Mouse (Mus musculus) left cerebral cortex, postnatal 4 days (tissue): ENCODE results near the gene Srrd. TPM values are rescaled to one million over a fixed set of nuclear protein-coding genes. Genes with fewer than 3 reads are reported as not detected.

Experiments used
- DNase-seq: peaks from one replicate; pipeline ENCODE4 v3.0.0-alpha.2; 2022
- intact Hi-C: fragments of 180-260 bp; cut with DNase I; formaldehyde crosslinking; loops from one replicate; pipeline ENCODE4 v1.15.1; 2025
- total RNA-seq, 2 experiments: library from RNA; stranded (reverse); gene quantifications; 2 replicates each; pipeline ENCODE4 v1.2.3; 2021

Gene Srrd
- total RNA-seq: 10 to 100 TPM; 30.7 to 34.4 TPM

DNA sequence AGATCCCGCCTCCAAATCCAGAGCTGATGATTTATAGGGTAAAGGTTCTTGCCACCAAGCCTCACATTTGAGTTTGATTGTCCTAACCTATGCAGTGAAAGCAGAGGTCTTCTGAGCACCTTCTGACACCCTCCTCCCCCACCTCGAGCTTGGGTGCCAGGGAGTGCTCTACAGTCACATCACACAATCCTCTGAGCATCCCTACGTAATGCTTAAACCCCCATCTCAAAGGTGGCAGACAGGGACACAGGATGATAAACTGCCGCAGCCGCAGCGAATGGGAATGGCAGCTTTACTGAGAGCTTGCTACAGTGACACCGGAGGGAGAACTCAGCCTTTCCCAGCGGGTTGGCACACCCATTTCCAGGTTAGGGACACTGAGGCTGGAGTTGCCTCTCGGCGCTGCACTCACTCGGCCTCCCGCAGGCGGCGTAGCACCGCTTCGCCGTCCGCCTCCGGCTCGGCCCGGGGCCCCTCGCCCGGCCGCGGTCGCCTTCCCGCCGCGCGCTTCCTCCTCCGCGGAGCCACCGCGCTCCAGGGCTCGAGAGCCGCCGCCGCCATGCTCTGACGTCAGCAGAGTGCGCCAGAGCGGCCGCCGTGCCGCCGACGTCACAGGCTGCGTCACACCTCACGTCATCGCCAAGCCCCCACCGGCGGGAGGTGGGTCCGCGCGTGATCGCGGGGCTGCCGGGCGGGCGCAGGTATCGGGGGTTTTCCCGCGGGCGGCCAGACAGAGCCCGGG lies at the start of gene Srrd, which contains the start of gene Hps4:
Gene Srrd, minus strand, starts transcription at position 578 of the 742 bp plus-strand sequence.
Gene Hps4, plus strand, starts transcription at position 621 of the 742 bp plus-strand sequence.
- DNase-seq: peak; percentile 87
- intact Hi-C loops: loop anchor here (2.0 kb wide), 1 partner anchor 16 kb away; the partner anchor contains the start of gene Tfip11

DNA sequence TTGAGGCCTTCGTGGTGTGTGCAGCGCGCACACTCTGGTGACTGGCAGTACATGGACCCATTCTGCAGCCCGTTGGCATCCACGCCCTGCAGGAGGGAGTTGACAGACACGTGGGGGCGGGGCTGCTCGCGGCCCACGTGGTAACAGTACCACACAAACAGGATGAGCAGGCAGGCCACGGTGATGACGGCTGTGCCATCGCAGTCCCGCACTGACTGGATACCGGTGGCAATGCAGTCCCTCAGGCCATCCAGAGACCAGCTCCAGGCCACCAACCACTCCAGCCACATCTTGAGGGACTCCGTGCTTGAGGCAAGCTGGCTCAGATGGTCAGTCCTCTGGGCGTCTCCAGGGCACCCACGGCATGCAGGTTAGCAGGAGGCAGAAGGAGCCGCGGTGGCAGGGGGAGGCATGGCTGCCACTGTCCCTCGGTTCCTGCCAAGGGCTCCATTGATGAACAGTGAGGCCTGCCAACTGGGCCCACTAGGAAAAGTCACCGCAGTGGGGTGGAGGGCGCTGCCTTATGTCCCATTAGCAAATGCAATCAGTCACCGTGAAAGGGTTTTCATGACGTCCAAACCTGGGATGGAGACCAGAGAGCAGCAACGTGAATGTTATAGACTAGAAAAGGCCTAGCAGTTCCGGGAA lies 49.0 kb upstream of the Srrd start:
- DNase-seq: peak; percentile 57
- intact Hi-C loops: no loop called here

DNA sequence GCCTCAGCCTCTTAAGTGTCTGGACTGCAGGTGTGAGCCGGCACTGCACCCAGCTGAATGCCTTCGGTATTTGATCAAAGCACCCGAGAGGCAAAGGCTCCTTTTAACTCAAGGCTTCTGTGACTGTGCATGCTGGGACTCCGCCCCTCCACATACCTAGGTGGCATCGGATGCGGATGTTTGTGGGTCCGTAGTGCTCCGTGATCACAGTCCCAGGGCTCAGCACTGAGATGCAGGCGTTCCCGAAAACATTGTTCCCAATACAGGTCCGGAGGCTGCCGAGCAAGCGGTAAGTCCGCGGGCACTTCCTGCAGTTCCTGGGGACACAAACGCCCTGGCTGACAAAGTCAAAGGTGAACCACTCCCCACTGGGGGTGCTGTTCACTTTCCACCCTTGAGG lies 48.2 kb upstream of the Srrd start:
- DNase-seq: no peak
- intact Hi-C loops: no loop called here

DNA sequence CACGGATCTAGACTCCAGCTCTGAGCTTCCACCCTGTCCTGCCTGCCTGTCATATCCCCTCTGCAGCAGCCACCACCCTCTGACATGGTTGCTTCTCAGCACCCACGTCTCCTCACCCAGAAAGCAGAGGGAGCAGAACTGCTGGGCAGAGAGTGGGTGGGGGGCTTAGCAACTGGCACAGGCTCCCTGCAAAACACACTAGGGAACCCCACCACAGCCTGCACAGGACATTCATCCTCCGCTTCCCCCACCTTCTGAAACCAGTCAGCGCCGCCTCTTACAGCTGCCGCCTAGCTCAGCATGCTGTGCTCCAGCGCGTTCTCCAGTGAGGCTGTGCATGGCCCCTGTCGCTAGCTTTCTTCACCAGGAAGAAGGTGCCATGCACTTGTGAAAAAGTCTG lies 46.5 kb upstream of the Srrd start:
- intact Hi-C loops: no loop called here
- DNase-seq: no peak

DNA sequence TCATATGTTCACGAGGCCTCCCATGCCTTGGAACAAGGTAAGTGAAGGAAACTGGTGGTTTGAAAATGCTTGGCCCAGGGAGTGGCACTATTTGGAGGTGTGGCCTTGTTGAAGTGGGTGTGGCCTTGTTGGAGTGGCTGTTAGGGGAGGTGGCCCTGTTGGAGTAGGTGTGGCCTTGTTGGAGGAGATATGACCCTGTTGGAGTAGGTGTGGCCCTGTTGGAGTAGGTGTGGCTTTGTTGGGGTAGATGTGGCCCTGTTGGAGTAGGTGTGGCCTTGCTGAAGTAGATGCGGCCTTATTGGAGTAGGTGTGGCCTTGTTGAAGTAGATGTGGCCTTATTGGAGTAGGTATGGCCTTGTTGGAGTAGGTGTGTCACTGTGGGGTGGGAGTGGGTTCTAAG lies 43.1 kb upstream of the Srrd start:
- intact Hi-C loops: no loop called here
- no peak for DNase-seq

DNA sequence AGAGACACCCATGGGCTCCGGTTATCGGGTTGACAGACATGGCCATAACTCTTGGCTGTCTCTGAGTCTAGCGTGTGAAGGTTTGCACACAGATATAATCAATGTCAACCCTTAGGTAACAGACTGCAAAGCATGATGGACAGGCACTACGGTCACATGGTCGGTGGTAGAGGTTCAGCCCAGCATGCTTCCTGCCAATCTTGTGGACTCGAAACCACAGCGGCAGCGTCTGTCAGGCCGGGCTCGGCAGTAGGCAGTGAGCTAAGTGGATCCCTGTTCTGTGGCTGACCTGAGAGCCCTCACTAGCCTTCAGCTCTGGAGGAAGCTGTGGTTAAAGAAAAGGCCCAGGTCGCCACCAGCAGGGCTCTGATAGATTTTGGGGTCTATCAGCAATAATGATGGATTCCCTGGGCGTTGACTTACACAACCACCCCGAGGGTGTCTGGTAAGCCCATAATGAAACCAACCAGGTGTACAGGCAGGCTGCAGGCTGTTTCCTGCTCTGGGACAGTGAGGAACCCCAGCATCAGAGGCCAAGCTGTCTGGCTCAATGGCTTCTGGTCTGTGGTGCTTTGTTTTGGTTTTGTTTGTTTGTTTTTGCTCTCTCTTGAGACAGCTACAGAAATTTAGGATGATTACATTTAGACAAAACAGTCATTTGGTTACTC lies 42.1 kb upstream of the Srrd start:
- DNase-seq: no peak
- intact Hi-C loops: no loop called here

DNA sequence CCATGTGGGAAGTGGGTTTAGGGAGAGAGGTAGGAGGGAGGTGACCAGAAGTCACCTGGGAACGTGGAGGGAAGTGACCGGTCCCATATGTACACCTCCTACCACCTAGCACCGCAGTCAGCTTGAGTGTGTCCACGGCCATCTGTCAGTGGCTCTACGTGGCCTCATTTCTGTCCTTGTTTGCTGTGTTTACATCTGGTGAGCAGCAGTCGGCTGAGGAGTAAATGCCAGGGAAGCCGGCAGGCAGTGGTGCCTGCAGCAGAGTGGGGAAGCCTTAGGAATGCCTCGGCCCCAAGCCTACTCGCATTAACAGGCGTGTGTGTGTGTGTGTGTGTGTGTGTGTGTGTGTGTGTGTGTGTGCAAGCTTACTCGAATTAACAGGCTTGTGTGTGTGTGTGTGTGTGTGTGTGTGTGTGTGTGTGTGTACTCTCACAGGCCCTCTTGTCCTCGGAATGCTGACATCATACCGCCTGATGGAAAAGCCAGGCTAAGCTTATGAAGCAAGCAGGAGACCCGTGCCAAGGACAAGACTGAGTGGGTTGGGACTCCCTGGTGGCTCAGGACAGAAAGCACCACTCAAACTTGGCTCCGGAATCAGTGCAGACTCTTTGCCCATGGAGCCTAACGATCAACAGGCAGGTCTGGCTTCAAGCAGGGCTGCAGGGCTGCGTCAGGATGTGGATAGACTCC lies 39.9 kb upstream of the Srrd start:
- no peak for DNase-seq
- intact Hi-C loops: no loop called here

DNA sequence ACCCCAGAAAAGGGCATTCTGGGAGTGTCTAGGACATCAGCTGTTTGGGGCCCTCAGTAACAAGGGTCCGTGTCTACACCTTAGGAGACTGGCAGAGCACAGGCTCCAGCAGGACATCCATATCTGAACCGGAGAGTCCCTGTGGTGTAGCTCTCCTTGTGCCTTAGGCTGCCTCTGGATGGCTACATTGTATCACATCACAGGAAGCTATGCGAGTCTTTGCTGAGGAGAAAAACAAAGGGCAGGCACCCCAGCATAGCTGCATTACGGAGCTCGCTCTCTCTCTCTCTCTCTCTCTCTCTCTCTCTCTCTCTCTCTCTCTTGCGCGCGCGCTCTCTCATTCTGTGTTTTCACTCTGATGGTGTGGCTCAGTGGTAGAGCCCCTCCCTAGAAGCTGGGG lies 39.2 kb upstream of the Srrd start:
- intact Hi-C loops: no loop called here
- no peak for DNase-seq

DNA sequence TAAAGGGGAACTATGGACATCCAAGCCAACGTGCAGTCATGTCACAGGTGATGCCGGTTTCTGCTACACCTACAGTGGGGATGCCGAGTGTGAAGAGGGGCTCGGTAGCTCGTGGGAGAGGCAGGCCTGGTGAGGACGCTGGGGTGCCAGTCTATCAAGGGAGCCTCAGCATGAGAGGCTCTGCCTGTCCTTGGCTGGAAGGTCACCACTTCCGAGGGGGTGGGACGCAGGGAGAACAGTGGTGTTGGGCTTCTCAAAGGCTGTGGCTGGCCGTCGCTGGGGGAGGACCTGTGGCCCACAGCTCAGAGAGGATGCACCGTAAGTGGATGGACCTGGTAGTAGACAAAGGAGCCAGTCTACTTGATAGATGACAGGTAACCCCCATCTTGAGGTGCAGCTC lies 38.3 kb upstream of the Srrd start:
- intact Hi-C loops: no loop called here
- DNase-seq: no peak

DNA sequence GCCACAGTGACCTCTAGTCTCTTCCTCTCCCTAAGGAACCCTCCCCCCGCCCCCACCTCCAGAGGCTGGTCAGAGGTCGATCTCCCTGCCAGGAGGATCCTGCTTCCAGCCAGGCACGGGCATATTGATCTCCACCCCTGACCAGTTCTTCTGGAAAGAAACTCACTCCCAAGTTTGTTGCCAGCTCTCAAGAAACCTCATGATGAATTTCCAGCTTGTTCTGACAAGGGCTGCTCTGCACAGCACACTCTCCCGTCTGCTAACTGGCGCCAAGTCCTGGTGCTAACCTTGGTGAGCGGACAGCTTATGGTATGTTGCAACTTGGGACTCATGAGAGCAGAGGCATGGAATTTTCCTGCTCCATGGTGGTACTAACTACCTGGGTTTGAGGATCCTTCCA lies 35.9 kb upstream of the Srrd start:
- DNase-seq: no peak
- intact Hi-C loops: no loop called here

DNA sequence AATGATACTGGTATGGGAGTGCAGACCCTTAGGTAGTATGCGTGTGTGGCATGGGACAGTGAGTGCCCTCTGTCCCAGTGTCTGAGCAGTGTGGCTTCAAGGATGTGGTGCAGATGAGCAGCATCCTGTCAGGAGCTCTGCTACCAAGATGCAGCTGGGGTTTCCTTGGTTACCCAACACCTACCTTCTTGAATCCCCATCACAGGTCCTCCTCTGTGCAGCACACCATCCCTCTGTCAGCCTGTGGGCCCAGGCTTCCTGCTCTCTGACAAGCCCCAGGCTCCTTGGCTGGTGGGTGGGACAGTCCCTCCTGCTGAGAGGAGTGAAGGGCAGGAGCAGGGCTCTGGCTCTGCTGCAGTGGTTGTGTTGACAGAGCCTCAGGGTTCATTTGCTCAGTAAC lies 34.5 kb upstream of the Srrd start:
- intact Hi-C loops: no loop called here
- no peak for DNase-seq

DNA sequence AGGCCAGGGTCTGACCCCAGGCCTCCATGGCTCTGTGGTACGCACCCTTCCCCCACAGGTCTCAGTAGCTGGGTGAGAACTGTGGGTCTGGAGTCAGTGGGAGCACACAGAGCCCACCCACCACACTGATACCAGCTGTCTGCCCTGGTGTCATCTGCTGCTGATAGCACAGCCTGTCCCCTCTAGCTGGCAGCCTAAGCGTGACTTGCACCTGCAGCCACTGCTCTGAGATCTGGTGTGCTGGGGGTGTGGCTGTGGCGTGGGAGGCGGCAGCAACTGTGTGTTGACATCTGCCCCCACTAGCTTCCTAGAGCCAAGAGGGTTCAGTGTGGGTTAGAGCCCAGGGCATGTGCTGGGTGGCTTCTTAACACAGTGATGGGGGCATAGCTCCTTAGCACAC lies 33.3 kb upstream of the Srrd start:
- DNase-seq: no peak
- intact Hi-C loops: no loop called here

DNA sequence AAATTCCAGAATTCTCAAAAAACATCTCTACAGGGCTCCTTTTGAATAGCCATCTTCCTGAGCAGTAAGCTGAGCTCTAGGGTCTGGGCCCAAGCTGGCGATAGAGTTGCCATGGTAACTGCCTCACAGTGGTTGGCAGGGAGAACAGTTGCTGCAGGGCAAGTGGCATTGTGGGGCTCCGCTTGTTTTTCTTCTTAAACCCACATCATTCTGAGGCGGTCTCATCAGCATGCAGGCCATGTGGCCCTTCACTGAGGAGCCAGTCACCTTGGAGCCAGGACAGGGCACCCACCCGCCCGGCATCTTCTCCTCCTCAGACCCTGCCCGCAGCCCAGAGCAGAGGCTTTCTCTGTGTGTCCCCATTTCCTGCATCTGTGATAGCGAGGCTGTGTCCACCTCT lies 29.1 kb upstream of the Srrd start:
- DNase-seq: peak; percentile 86
- intact Hi-C loops: no loop called here

DNA sequence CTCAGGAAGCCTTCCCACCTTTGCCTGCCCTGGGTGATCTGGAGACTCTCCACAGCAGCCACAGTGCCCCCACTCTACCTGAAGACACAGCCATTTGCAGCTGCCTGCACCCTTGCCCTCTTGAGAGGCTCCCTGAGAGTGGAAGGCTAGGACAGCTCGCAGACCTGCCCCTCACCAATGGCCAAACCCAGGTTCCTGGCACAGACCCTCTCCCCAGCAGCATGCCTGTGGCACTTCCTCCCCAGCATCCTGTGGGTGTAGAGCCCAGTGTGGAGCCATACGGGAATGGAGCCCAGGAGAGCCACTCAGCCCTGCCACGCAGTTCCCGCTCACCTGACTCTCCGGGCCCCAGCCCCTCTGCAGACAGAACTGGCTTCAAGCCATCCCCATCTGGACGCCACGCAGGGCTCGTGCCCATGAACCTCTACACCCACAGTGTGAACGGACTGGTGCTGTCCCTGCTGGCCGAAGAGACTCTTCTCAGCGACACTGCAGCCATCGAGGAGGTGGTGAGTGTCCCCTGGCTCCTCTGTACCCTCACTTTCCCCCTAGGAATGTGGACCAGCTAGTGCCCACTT lies 27.5 kb upstream of the Srrd start:
- DNase-seq: no peak
- intact Hi-C loops: no loop called here

DNA sequence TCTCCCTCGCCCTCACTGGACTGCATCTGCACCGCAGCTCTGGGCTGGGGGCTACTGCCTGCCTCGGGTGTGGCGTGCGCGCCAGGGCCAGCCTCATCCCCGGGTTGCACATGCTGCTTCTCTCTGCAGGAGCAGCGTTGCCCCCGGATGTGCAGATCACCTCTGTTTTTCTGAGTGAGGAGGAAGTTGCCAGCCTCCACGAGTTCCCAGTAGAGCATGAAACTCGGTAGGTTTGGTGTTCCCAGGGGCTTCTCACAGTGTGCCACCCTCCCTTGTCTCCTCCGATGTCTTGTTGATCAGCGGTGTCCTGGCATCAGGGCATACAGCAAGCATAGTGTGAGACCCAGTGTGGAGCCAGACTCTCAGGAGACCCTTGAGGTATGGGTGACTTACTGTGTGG lies 26.5 kb upstream of the Srrd start:
- DNase-seq: no peak
- intact Hi-C loops: no loop called here

DNA sequence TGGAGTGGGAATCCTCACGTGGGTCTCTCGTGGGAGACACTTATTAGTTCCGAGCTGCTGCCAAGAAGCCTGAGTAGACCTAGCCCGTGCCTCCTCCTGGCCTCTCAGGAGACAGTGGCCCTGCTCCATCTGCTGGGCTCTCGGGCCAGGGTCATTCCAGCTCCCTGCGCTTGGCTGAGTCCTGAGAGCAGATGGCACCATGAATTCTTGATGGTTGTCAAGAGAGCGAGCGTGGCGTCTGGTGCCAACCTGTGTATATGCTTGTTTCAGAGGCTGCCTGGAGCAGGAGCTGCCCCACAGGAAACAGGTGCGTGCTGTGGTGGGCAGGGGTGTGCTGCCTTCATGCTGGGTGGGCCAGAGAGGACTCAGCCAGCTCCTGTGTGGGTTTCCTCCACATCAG lies 25.8 kb upstream of the Srrd start:
- peak; percentile 92 for DNase-seq
- intact Hi-C loops: no loop called here

DNA sequence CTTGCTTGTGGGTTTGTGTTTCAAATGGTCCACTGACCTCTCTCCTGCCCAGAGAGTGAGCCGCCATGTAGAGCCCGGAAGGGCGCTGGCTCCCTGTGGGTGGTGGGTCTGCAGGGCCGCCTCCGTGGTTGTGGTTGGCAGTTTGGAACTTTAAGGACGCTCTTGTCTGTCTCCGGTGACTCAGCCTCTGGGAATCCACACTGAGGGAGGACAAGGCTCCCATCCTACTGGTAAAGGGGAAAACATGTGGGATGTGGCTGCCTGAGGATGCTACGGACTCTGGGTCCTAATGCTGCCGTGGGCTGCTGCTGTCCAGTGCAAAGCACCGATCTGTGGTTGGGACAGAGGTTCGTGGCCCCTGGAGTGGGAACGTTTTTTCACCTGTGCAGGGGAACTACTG lies 25.1 kb upstream of the Srrd start:
- intact Hi-C loops: no loop called here
- no peak for DNase-seq

DNA sequence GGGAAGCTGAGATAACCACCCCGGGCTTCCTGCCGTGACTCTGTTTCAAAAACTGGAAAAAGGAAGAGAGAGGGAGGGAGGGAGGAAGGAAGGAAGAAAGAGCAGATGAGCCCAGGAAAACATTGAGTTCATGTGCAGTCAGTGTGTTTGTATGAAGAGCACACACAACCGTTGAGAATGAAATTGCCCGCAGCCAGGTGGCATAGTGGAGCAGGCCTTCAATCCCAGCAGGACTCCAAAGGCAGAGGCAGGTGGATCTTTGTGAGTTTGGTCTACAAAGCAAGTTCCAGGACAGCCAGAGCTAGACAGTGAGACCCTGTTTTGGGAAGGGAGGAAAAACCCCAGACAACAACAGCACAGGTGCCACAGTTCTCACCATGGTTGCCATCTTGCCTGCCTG lies 24.5 kb upstream of the Srrd start:
- no peak for DNase-seq
- intact Hi-C loops: no loop called here

DNA sequence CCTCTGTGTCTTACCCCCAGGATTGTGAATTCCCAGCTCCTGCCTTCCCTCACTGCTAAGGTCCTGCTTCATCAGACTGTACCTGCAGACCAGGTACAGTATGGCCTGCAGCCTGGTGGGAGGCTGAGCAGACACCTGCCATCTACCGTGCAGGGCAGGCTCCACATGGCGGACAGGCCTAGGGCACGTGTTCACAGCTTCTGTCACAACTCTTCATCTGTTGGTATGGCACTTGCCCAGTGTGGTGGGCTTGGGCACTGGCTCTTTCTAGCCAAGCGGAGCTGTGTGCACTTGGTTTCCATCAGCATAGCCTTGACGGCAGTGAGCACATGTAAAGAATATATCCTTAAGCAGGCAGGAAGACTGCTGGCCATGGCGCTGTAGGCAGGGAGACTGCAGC lies 24.0 kb upstream of the Srrd start:
- intact Hi-C loops: no loop called here
- no peak for DNase-seq

DNA sequence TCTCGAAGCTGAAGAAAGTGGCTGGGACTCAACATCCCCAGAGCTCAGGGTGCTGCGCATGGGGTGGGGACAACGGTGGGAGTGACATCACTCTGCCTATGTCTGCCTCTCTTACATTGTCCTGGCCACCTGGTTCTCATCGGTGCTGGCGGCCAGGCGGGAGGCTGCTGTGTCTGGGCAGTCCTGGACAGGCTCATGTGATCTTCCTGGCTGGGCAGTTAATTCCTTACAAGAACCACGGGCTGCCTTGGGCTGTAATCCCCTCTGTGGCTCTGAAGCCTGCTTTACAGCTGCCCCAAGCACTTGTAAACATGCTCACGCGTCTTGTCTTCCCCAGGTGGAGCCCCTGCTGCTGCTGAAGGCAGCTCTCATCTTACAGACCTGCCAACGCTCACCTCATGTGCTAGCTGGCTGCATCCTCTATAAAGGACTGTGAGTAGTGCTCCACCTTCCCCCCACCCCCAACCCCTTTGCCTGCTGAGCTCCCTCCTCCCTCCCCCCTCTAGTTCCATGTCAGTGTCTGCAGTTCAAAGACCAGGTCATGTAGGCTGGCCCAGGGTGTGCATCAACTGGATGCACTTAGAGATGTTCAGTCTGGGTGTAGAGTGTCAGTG lies 21.5 kb upstream of the Srrd start:
- intact Hi-C loops: no loop called here
- DNase-seq: no peak

DNA sequence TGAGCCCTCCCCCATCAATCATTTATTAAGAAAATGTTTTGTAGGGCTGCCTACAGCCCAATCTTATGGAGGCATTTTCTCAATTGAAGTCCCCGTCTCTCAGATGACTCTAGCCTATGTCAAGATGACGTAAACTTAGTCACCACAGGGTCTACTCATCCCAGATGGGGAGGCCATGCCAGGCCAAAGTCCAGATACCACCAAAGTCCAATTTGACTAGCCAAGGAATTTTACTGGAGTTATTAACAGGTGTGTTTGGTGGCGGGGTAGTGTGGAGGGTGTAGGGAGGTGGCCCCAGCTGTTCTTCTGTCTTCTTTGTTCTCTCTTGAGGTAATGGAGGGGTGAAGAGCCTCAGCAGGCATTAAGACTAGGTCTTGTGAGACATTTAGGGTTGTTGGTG lies 17.2 kb upstream of the Srrd start:
- intact Hi-C loops: no loop called here

More for the DNA sequence above, 17.2 kb upstream of the Srrd start:
- no peak for DNase-seq
